Mouse (Mus musculus) brain, embryonic 14.5 days (tissue): ENCODE data around the gene Gipc2.

ENCODE experiments used
- CTCF ChIP-seq: fragments of 200-500 bp; IDR thresholded peaks from 2 replicates; pipeline ENCODE4 v1.5.1; 2012; ENCODE audit warnings: inconsistent platforms, mild to moderate bottlenecking, moderate library complexity, borderline replicate concordance; ENCODE audit not compliant: insufficient read depth, insufficient read length; ENCODE audit errors: extremely low read depth
- POLR2A ChIP-seq: fragments of 200-500 bp; IDR thresholded peaks from 2 replicates; pipeline ENCODE4 v1.6.1; 2012; ENCODE audit warnings: mild to moderate bottlenecking, inconsistent platforms, borderline replicate concordance; ENCODE audit not compliant: poor library complexity, insufficient read depth, insufficient read length, severe bottlenecking; ENCODE audit errors: extremely low read depth

DNA sequence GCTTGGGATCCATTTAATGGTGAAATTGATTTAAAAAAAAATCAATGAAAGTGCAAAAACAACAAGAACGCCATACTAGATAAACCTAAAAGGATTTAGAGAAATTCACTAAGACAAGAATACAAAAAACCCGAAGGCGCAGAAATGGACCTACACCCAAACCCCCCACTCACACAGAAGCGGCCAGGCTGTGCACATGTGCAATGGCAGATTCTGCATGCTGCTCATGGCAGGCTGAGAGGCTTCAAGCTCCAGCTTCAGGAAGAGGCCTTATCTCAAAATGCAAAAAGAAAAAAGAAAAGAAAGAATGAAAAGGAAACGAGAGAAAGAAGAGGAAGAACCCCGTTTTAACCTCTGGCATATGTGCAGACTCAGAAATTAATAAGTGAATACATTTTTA is 37.4 kb upstream of the Gipc2 start:
- TF ChIP-seq POLR2A = no peak
- no peak for TF ChIP-seq CTCF
